Mouse (Mus musculus) E14TG2a.4 (cell line): Measurements from ENCODE around the gene Dab1.

ENCODE experiments used
- H3K27me3 ChIP-seq: 2 replicates; pipeline ENCODE4 v1.6.1; 2014; ENCODE audit warnings: low read length, control low read depth; ENCODE audit not compliant: insufficient read depth
- H3K36me3 ChIP-seq: 2 replicates; pipeline ENCODE4 v1.6.1; 2014; ENCODE audit warnings: low read length, control low read depth; ENCODE audit not compliant: insufficient read depth
- H3K4me1 ChIP-seq: replicated peaks from 2 replicates; pipeline ENCODE4 v1.6.1; 2014; ENCODE audit warnings: low read depth, low read length, control low read depth
- H3K4me3 ChIP-seq: replicated peaks from 2 replicates; pipeline ENCODE4 v1.5.1; 2014; ENCODE audit warnings: mild to moderate bottlenecking, low read length
- H3K9me3 ChIP-seq: 2 replicates; pipeline ENCODE4 v1.6.1; 2014; ENCODE audit warnings: low read length, control low read depth
- CTCF ChIP-seq: conservative IDR thresholded peaks from 2 replicates; pipeline ENCODE4 v1.5.1; 2014; ENCODE audit warnings: low read length
- NANOG ChIP-seq: IDR thresholded peaks from 2 replicates; pipeline ENCODE4 v1.6.1; 2014; ENCODE audit warnings: borderline replicate concordance, low read length, mixed read lengths
- POU5F1 ChIP-seq: IDR thresholded peaks from 2 replicates; pipeline ENCODE4 v1.6.1; 2014; ENCODE audit warnings: low read length, borderline replicate concordance

Gene Dab1

GRCm38 (mm10) chr4:104724258-104724657, 1105.1 kb downstream of the Dab1 start:
- TF ChIP-seq CTCF, result no peak
- no peak for TF ChIP-seq NANOG
- no peak for TF ChIP-seq POU5F1
- Histone ChIP-seq H3K27me3 (no peaks in the 10 kb centered on the region), H3K4me1 (no peaks in the 10 kb centered on the region), H3K9me3 (no peaks in the 10 kb centered on the region), H3K4me3 (no peak overlapping the region), H3K36me3 (no peaks in the 10 kb centered on the region)

DNA sequence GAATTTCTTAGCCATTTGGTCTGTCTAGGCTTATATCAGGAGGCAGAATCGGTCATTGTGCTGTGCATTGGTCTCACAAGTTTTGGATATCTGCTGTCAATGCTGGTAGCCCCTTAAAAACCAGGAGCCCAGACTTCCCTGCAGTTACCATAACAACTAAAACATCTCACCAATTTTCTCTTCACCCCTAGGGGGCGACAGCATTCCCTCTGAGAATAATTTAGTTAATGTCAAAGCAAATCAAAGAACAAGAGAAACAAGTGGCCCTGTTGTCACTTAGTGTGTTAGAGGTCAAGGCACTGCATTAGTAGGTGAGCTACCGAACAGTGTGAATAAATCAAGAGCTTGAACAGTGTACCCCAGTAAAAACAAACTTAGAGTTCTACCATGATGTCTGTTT, 1106.5 kb downstream of the Dab1 start:
- Histone ChIP-seq H3K36me3 (no peaks in the 10 kb centered on the region), H3K4me3 (no peak overlapping the region), H3K4me1 (no peaks in the 10 kb centered on the region), H3K27me3 (no peaks in the 10 kb centered on the region), H3K9me3 (no peaks in the 10 kb centered on the region)
- TF ChIP-seq POU5F1, result no peak
- no peak for TF ChIP-seq NANOG
- TF ChIP-seq CTCF, result peak; percentile 67

GRCm38 (mm10) chr4:104729185-104729584, 1110.0 kb downstream of the Dab1 start:
- H3K9me3 ChIP-seq, result no peaks in the 10 kb centered on the region
- H3K4me1 ChIP-seq, result no peaks in the 10 kb centered on the region
- TF ChIP-seq POU5F1 (no peak), CTCF (no peak), NANOG (no peak)
- no peaks in the 10 kb centered on the region for H3K27me3 ChIP-seq
- no peaks in the 10 kb centered on the region; the same call in 1 of the 2 replicates for H3K36me3 ChIP-seq
- H3K4me3 ChIP-seq, result no peak overlapping the region

GRCm38 (mm10) chr4:104746500-104746899, 1127.3 kb downstream of the Dab1 start:
- Histone ChIP-seq H3K4me1 (no peaks in the 10 kb centered on the region), H3K9me3 (no peaks in the 10 kb centered on the region), H3K4me3 (no peak overlapping the region), H3K27me3 (no peaks in the 10 kb centered on the region), H3K36me3 (no peaks in the 10 kb centered on the region)
- TF ChIP-seq CTCF (no peak), NANOG (no peak), POU5F1 (no peak)

DNA sequence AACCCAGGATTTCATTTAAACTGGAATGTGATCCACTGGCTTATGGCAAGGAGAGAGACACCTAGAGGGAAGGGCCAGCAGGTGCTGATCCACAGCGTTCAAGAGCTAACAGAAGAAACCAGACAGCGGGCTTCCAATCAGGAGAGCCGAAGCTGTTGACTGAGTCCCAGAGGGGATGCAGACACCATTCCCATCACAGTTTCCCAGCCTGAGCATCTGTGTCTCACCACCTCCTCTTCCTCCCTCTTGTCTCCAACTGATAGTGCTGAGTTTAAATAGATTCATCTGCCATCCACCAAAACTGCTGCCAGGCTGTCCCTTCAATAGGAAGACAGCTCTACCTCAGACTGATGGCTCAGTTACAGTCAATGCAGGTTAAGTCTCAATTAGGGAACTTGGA, 1134.9 kb downstream of the Dab1 start:
- Histone ChIP-seq H3K36me3 (no peaks in the 10 kb centered on the region), H3K9me3 (no peaks in the 10 kb centered on the region), H3K27me3 (no peaks in the 10 kb centered on the region), H3K4me1 (no peaks in the 10 kb centered on the region), H3K4me3 (no peak overlapping the region)
- TF ChIP-seq CTCF, result no peak
- TF ChIP-seq NANOG, result no peak
- no peak for TF ChIP-seq POU5F1

DNA sequence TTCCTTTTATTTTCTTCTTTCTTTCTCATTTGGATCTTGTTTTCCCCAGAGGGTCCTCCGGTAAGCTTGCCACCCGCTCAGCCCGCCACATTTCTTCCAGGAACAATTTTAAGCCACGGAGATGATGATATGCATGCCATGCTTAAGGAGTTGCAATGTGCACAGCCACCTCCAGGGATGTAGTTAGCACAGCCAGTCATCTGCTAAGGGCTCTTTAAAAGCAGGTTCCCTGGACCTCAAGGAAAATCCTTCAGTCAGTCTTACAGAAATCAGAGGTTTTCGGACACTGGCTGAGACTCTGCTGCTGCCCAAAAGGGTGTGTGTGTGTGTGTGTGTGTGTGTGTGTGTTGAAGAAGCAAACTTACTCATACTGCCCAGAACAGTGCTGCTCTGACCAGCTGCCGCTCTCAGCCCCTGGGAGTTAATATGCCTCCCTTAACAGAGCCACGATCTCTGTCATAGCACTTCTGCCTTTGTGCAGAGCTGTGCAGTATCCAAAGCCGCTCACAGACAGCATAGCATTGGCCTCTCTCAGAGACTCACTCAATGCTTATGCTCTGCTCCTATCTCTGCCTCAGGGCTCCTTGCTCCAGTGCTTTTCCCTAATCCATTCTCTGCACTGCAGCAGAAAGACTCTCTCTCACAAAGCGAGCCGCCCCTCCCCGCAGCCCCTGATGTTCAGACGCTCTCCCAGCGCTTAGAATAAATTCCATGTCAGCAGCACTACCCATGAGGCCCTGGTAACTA, 1141.9 kb downstream of the Dab1 start:
- no peaks in the 10 kb centered on the region for H3K27me3 ChIP-seq
- H3K36me3 ChIP-seq, result no peaks in the 10 kb centered on the region
- TF ChIP-seq NANOG, result no peak
- no peak for TF ChIP-seq POU5F1
- no peak for TF ChIP-seq CTCF
- H3K4me1 ChIP-seq, result no peaks in the 10 kb centered on the region
- no peak overlapping the region for H3K4me3 ChIP-seq
- no peaks in the 10 kb centered on the region for H3K9me3 ChIP-seq

DNA sequence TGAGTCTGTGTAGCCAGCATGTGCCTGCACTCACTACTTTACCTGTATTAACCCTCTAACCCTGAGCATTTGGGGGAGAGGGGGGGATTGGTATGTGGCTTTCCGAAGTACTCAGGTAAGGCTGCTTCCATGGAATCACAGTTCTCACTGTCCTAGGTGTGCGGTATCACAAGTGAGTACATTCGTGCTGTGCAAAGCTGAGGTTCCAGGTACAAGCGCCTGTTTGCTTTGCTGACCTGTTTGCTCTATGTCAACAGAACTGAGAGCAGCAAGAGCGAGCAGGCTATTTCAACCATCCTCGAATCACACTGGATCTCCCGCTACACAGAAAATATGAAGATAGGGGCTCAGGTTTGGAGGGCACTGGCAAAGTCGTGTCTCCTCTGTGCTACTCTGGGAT, 1146.9 kb downstream of the Dab1 start, which contains the start of gene C8b:
TSS of gene C8b (plus strand) at position 253 of the 400 bp plus-strand sequence.
- TF ChIP-seq POU5F1, result no peak
- TF ChIP-seq NANOG, result no peak
- no peak for TF ChIP-seq CTCF
- no peaks in the 10 kb centered on the region for H3K4me1 ChIP-seq
- H3K9me3 ChIP-seq, result no peaks in the 10 kb centered on the region
- no peak within 1 kb of the TSS for H3K4me3 ChIP-seq
- H3K27me3 ChIP-seq, result peaks cover 6% of the 10 kb centered on the region; the same call in 1 of the 2 replicates
- no peaks in the 10 kb centered on the region for H3K36me3 ChIP-seq

DNA sequence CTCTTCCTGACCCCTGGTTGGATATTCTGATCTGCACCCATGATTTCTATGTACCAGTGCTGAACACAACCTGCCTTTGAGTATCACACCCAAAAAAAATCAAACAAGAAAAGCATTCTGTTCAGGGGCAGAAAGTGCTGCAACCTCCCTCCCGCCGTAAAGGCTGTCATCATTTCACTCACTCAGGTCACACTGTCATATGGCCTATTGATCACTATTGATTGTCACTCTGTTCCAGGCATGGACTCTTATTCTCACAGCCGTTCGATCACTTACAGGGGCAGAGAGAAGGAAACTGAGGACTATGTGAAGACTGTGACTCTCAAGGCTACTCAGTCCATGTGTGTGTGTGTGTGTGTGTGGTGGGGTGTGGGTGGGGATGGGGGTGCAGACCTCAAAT, 1149.0 kb downstream of the Dab1 start:
- Histone ChIP-seq H3K27me3 (peaks cover 6% of the 10 kb centered on the region; the same call in 1 of the 2 replicates), H3K4me3 (no peak overlapping the region), H3K4me1 (no peaks in the 10 kb centered on the region), H3K9me3 (no peaks in the 10 kb centered on the region), H3K36me3 (no peaks in the 10 kb centered on the region)
- TF ChIP-seq NANOG, result no peak
- TF ChIP-seq CTCF, result no peak
- TF ChIP-seq POU5F1, result no peak

GRCm38 (mm10) chr4:104769602-104770001, 1150.4 kb downstream of the Dab1 start:
- no peaks in the 10 kb centered on the region for H3K4me1 ChIP-seq
- H3K9me3 ChIP-seq, result no peaks in the 10 kb centered on the region
- H3K4me3 ChIP-seq, result no peak overlapping the region
- TF ChIP-seq CTCF, result no peak
- TF ChIP-seq NANOG, result no peak
- TF ChIP-seq POU5F1, result no peak
- H3K27me3 ChIP-seq, result peaks cover 6% of the 10 kb centered on the region; the same call in 1 of the 2 replicates
- no peaks in the 10 kb centered on the region for H3K36me3 ChIP-seq
